Mouse (Mus musculus): Measurements from ENCODE around the gene Lpp. TPM values are rescaled to one million over a fixed set of nuclear protein-coding genes. Genes with fewer than 3 reads are reported as not detected.

Lpp gene
- total and polyA plus RNA-seq, 3 experiments: 7.7 to 25.1 (median 23.6) TPM

DNA sequence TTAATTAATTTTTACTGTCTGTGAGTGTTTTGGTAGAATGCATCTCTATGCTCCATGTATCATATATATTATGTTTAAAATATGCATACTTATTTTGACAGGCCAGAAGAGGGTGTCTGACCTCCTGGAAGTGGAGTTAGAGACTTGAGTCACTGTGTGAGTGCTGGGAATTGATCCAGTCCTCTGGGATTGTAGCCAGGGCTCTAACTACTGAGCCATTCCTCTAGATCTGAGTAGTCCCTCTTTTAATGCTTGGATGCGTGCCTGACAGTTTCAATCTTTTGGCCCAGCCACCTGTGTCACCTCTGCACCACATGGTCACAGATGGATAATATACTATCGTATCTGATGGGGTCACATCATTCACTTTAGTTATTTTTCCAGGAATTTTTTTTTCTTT, 138.4 kb downstream of the Lpp start:
- H3K79me2 ChIP-seq (replicated peaks; ENCODE audit: control insufficient read depth, insufficient read depth, low read length): peaks cover 2% of the 10 kb centered on the region; the same call in 1 of the 2 replicates
- no peaks in the 10 kb centered on the region for H3K4me1 ChIP-seq (ENCODE audit: control insufficient read depth, insufficient read depth, low read length)
- DNase-seq: no peak
- no peak overlapping the region for H3K9ac ChIP-seq (ENCODE audit: low read depth, low read length)
- WGBS: 75% methylated on average over 2 of the region's 2 CpGs
- TF ChIP-seq POLR2A (IDR thresholded peaks at IDR 0.05; ENCODE audit: insufficient read depth, low read depth, low read length) (no peak), EP300 (IDR thresholded peaks at IDR 0.05; ENCODE audit: insufficient read depth, low read depth, low read length) (no peak), CTCF (IDR thresholded peaks at IDR 0.05) (no peak)
- H3K4me3 ChIP-seq: no peak overlapping the region
- no peak overlapping the region for H3K27ac ChIP-seq
- H3K36me3 ChIP-seq (ENCODE audit: control insufficient read depth, insufficient read depth, low read length): no peaks in the 10 kb centered on the region
- no peaks in the 10 kb centered on the region for H3K27me3 ChIP-seq (ENCODE audit: control insufficient read depth, insufficient read depth, low read length)
- intact Hi-C loops (cut with DNase I): no loop called here

DNA sequence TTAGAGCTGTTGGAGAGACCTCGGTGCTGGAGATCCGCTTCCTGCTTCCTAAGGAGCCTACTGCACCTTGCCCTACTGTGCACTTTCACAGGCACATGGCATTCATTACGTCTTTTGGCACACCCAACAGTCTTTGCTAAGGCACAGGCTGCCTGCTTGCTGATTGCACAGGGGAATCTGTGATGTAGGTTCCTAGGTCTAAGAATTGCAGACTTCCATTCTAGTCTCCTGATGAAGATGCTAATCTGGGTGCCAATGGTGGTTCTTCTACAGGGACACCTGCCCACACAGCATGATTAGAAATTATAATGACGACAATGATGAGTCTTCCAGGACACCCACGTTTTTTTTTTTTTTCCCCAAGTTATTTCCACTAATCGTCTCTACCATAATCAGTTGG, 141.9 kb downstream of the Lpp start:
- no peak for DNase-seq
- Histone ChIP-seq H3K4me3 (no peak overlapping the region), H3K27ac (no peak overlapping the region), H3K27me3 (ENCODE audit: control insufficient read depth, insufficient read depth, low read length) (no peaks in the 10 kb centered on the region), H3K4me1 (ENCODE audit: control insufficient read depth, insufficient read depth, low read length) (no peaks in the 10 kb centered on the region), H3K9ac (ENCODE audit: low read depth, low read length) (no peak overlapping the region), H3K79me2 (replicated peaks; ENCODE audit: control insufficient read depth, insufficient read depth, low read length) (no peaks in the 10 kb centered on the region), H3K36me3 (ENCODE audit: control insufficient read depth, insufficient read depth, low read length) (no peaks in the 10 kb centered on the region)
- intact Hi-C loops (cut with DNase I): no loop called here
- TF ChIP-seq EP300 (IDR thresholded peaks at IDR 0.05; ENCODE audit: insufficient read depth, low read depth, low read length): no peak
- no peak for TF ChIP-seq CTCF (IDR thresholded peaks at IDR 0.05)
- no peak for TF ChIP-seq POLR2A (IDR thresholded peaks at IDR 0.05; ENCODE audit: insufficient read depth, low read depth, low read length)
- 82% methylated on average over 6 of the region's 6 CpGs for WGBS

DNA sequence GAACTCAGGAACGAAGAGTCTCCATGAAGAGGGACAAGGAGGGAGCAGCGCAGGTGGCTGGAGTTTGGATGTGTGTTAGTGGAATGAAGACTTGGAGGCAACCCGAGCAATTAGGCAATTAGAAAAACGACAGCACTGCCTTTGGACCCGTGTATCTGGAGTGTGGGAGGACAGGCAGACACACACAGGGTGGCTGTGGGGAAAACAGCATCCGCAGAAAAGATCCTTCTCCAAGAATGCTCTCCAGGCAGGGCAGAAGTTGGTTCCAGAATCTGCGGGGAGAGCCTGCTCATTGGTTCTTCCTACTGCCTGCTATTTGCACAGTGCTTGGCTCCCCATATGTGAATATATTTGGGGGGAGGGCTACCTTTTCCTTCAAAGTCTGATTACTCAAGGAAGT, 143.0 kb downstream of the Lpp start:
- Histone ChIP-seq H3K4me3 (no peak overlapping the region), H3K9ac (ENCODE audit: low read depth, low read length) (no peak overlapping the region), H3K27ac (no peak overlapping the region), H3K4me1 (ENCODE audit: control insufficient read depth, insufficient read depth, low read length) (no peaks in the 10 kb centered on the region), H3K36me3 (ENCODE audit: control insufficient read depth, insufficient read depth, low read length) (no peaks in the 10 kb centered on the region), H3K79me2 (replicated peaks; ENCODE audit: control insufficient read depth, insufficient read depth, low read length) (0 out of 2 replicates have a peak, but pooled peaks cover 1% of the 10 kb centered on the region), H3K27me3 (ENCODE audit: control insufficient read depth, insufficient read depth, low read length) (no peaks in the 10 kb centered on the region)
- no peak for DNase-seq
- WGBS: 83% methylated on average over 7 of the region's 7 CpGs
- intact Hi-C loops (cut with DNase I): no loop called here
- TF ChIP-seq POLR2A (IDR thresholded peaks at IDR 0.05; ENCODE audit: insufficient read depth, low read depth, low read length): no peak
- no peak for TF ChIP-seq EP300 (IDR thresholded peaks at IDR 0.05; ENCODE audit: insufficient read depth, low read depth, low read length)
- no peak for TF ChIP-seq CTCF (IDR thresholded peaks at IDR 0.05)

DNA sequence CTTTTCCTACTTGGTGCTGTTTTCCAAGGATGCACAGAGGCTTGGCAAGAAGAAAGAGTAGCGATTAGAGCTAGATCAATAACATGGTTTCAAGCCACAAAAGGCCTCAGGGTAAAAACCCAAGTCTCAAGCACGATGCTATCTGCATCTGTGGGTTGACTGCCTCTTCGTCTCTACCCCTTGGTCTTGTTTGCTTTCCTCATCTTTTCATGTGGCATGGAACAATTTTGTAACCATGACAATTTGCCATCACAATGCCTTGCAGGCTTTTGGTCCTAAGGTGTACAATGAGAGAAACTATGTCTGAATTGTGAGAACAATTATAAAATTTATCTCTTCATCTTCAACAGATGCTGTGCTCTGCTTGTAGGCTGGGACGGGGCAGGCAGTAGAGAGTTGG, 145.7 kb downstream of the Lpp start:
- no peak overlapping the region for H3K4me3 ChIP-seq
- DNase-seq: no peak
- 91% methylated on average over 4 of the region's 4 CpGs for WGBS
- intact Hi-C loops (cut with DNase I): no loop called here
- no peak overlapping the region for H3K9ac ChIP-seq (ENCODE audit: low read depth, low read length)
- H3K27me3 ChIP-seq (ENCODE audit: control insufficient read depth, insufficient read depth, low read length): no peaks in the 10 kb centered on the region
- 0 out of 2 replicates have a peak, but pooled peaks cover 1% of the 10 kb centered on the region for H3K79me2 ChIP-seq (replicated peaks; ENCODE audit: control insufficient read depth, insufficient read depth, low read length)
- TF ChIP-seq POLR2A (IDR thresholded peaks at IDR 0.05; ENCODE audit: insufficient read depth, low read depth, low read length) (no peak), CTCF (IDR thresholded peaks at IDR 0.05) (no peak), EP300 (IDR thresholded peaks at IDR 0.05; ENCODE audit: insufficient read depth, low read depth, low read length) (no peak)
- H3K27ac ChIP-seq: no peak overlapping the region
- H3K36me3 ChIP-seq (ENCODE audit: control insufficient read depth, insufficient read depth, low read length): peaks cover 2% of the 10 kb centered on the region; the same call in 1 of the 2 replicates
- no peaks in the 10 kb centered on the region for H3K4me1 ChIP-seq (ENCODE audit: control insufficient read depth, insufficient read depth, low read length)

DNA sequence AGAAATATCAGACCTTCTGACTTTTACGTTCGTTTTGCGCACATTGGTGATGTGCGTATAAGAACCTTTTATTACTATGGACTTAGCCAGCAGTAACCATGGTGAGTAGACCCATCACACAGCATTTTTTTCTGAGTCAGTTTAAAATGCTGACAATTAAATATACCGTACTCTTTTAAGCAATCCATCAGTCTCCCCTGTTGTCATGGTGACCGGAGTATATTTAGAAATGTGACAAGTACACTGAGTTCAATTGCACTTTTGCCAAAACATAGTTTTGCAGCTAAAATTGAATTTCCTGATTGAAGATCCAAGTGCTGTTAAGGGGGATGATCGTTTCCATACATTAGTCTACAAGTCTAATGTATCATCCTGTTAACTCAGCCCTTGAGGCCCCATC, 149.6 kb downstream of the Lpp start:
- Histone ChIP-seq H3K4me1 (ENCODE audit: control insufficient read depth, insufficient read depth, low read length) (no peaks in the 10 kb centered on the region), H3K36me3 (ENCODE audit: control insufficient read depth, insufficient read depth, low read length) (peaks cover 2% of the 10 kb centered on the region; the same call in 1 of the 2 replicates), H3K4me3 (no peak overlapping the region), H3K79me2 (replicated peaks; ENCODE audit: control insufficient read depth, insufficient read depth, low read length) (0 out of 2 replicates have a peak, but pooled peaks cover 1% of the 10 kb centered on the region), H3K27me3 (ENCODE audit: control insufficient read depth, insufficient read depth, low read length) (no peaks in the 10 kb centered on the region), H3K9ac (ENCODE audit: low read depth, low read length) (no peak overlapping the region), H3K27ac (no peak overlapping the region)
- 82% methylated on average over 7 of the region's 7 CpGs for WGBS
- TF ChIP-seq POLR2A (IDR thresholded peaks at IDR 0.05; ENCODE audit: insufficient read depth, low read depth, low read length) (no peak), EP300 (IDR thresholded peaks at IDR 0.05; ENCODE audit: insufficient read depth, low read depth, low read length) (no peak), CTCF (IDR thresholded peaks at IDR 0.05) (no peak)
- intact Hi-C loops (cut with DNase I): no loop called here
- DNase-seq: no peak

DNA sequence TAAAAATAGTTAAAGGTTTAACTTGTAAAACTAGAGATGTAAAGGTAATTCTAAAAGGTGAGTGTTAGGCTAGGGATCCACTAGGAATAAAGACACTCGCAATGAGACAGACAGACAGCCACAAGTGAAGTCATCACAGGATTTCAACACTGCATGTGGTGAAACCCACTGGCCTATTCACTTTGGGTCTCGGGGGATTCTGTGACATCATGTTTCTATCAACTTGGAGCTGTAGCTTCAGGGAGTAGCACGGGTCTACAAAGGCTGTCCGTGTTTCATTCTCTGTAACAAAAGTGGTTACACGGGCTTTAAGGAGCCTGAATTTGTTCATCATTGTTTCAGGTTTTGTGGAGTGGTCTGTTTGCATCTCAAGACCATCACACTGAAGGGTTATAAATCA, 152.1 kb downstream of the Lpp start:
- Histone ChIP-seq H3K27ac (no peak overlapping the region), H3K79me2 (replicated peaks; ENCODE audit: control insufficient read depth, insufficient read depth, low read length) (0 out of 2 replicates have a peak, but pooled peaks cover 1% of the 10 kb centered on the region), H3K27me3 (ENCODE audit: control insufficient read depth, insufficient read depth, low read length) (no peaks in the 10 kb centered on the region), H3K4me1 (ENCODE audit: control insufficient read depth, insufficient read depth, low read length) (no peaks in the 10 kb centered on the region), H3K9ac (ENCODE audit: low read depth, low read length) (no peak overlapping the region), H3K4me3 (no peak overlapping the region), H3K36me3 (ENCODE audit: control insufficient read depth, insufficient read depth, low read length) (peaks cover 2% of the 10 kb centered on the region; the same call in 1 of the 2 replicates)
- 80% methylated on average over 5 of the region's 5 CpGs for WGBS
- no peak for TF ChIP-seq EP300 (IDR thresholded peaks at IDR 0.05; ENCODE audit: insufficient read depth, low read depth, low read length)
- TF ChIP-seq POLR2A (IDR thresholded peaks at IDR 0.05; ENCODE audit: insufficient read depth, low read depth, low read length): no peak
- TF ChIP-seq CTCF (IDR thresholded peaks at IDR 0.05): no peak
- intact Hi-C loops (cut with DNase I): no loop called here
- no peak for DNase-seq
